Mouse (Mus musculus) liver, adult 2 months (tissue): ENCODE measurements around the gene Hnrnpd.
A peak's percentile ranks its signal among the peaks of the same experiment; 100 is the strongest.

ENCODE experiments used
- CTCF ChIP-seq: fragments of 200-500 bp; IDR thresholded peaks from 2 replicates; pipeline ENCODE4 v1.5.1; 2011; ENCODE audit warnings: low read depth, low read length, control low read depth
- POLR2A ChIP-seq: fragments of 200-500 bp; IDR thresholded peaks from 2 replicates; pipeline ENCODE4 v1.6.1; 2011; ENCODE audit warnings: low read length, control low read depth; ENCODE audit not compliant: insufficient read depth; ENCODE audit errors: extremely low read depth

- TF ChIP-seq POLR2A, result no peak
- TF ChIP-seq CTCF, result peak; percentile 43
Observed at GRCm38 (mm10) chr5:99906181-99906956, 72.4 kb downstream of the Hnrnpd start, which contains the start of gene Vamp9.
